Mouse (Mus musculus) MEL (cell line): ENCODE data around the gene Fgf3. TPM values are rescaled to one million over a fixed set of nuclear protein-coding genes. Genes with fewer than 3 reads are reported as not detected.

Experiments used
- DNase-seq: peaks from one replicate; pipeline ENCODE4 v3.0.0; 2011; ENCODE audit warnings: low read depth, low spot score
- H3K27ac ChIP-seq: 2 replicates; pipeline ENCODE4 v1.5.1; 2012; ENCODE audit warnings: low read depth, mild to moderate bottlenecking, control low read depth, low read length, moderate library complexity; ENCODE audit not compliant: control insufficient read depth
- H3K27me3 ChIP-seq, 2 experiments: fragments of 150-350 bp in 1 of 2; sonication (generic) in 1 of 2; 2 replicates each; pipeline ENCODE4 v1.6.1; 2012; ENCODE audit warnings: low read length in 2 of 2, mild to moderate bottlenecking in 2 of 2, improper control_type of control experiment in 1 of 2, moderate library complexity in 1 of 2; ENCODE audit not compliant: insufficient read depth in 2 of 2, control insufficient read depth in 1 of 2
- H3K36me3 ChIP-seq, 2 experiments: 2 replicates each; pipeline ENCODE4 v1.6.1; 2012 to 2014; ENCODE audit warnings: low read length in 2 of 2, improper control_type of control experiment in 1 of 2, inconsistent platforms in 1 of 2, mild to moderate bottlenecking in 1 of 2; ENCODE audit not compliant: insufficient read depth in 2 of 2, control insufficient read depth in 1 of 2
- H3K4me1 ChIP-seq, 2 experiments: fragments of 150-350 bp in 1 of 2; sonication (generic) in 1 of 2; 2 replicates each; pipeline ENCODE4 v1.6.1; 2012; ENCODE audit warnings: low read length in 2 of 2, improper control_type of control experiment in 1 of 2, mild to moderate bottlenecking in 1 of 2; ENCODE audit not compliant: insufficient read depth in 2 of 2, control insufficient read depth in 1 of 2
- H3K4me3 ChIP-seq, 2 experiments: fragments of 150-350 bp in 1 of 2; sonication (generic) in 1 of 2; 2 replicates each; pipeline ENCODE4 v1.5.1; 2012; ENCODE audit warnings: low read depth in 2 of 2, low read length in 2 of 2, mild to moderate bottlenecking in 2 of 2, moderate library complexity in 2 of 2, control low read depth in 1 of 2, improper control_type of control experiment in 1 of 2; ENCODE audit not compliant: control insufficient read depth in 1 of 2, insufficient read depth in 1 of 2
- H3K79me2 ChIP-seq: 2 replicates; pipeline ENCODE4 v1.6.1; 2012; ENCODE audit warnings: mild to moderate bottlenecking, low read length, moderate library complexity; ENCODE audit not compliant: control insufficient read depth, poor library complexity, insufficient read depth
- H3K9ac ChIP-seq: 2 replicates; pipeline ENCODE4 v1.6.1; 2012; ENCODE audit warnings: low read depth, mild to moderate bottlenecking, control low read depth, low read length, moderate library complexity; ENCODE audit not compliant: control insufficient read depth, poor library complexity, severe bottlenecking
- H3K9me3 ChIP-seq: fragments of 150-350 bp; sonication (generic); replicated peaks from 2 replicates; pipeline ENCODE4 v1.6.1; 2012; ENCODE audit warnings: mild to moderate bottlenecking, low read length, improper control_type of control experiment, moderate library complexity; ENCODE audit not compliant: insufficient read depth
- BHLHE40 ChIP-seq: IDR thresholded peaks from 2 replicates; pipeline ENCODE4 v1.6.1; 2012; ENCODE audit warnings: low read depth, mild to moderate bottlenecking, inconsistent platforms, low read length, improper control_type of control experiment, borderline replicate concordance
- CHD2 ChIP-seq: IDR thresholded peaks from 2 replicates; pipeline ENCODE4 v1.6.1; 2011; ENCODE audit warnings: low read length, improper control_type of control experiment
- EP300 ChIP-seq, 2 experiments: IDR thresholded peaks; 2 replicates each; pipeline ENCODE4 v1.6.1; 2011; ENCODE audit warnings: improper control_type of control experiment in 2 of 2, low read length in 2 of 2, low read depth in 1 of 2, mild to moderate bottlenecking in 1 of 2
- ETS1 ChIP-seq: IDR thresholded peaks from 2 replicates; pipeline ENCODE4 v1.6.1; 2012; ENCODE audit warnings: low read depth, mild to moderate bottlenecking, inconsistent platforms, low read length, improper control_type of control experiment, moderate library complexity
- HCFC1 ChIP-seq: IDR thresholded peaks from 2 replicates; pipeline ENCODE4 v1.6.1; 2012; ENCODE audit warnings: low read depth, mild to moderate bottlenecking, inconsistent platforms, low read length, improper control_type of control experiment, moderate library complexity
- JUND ChIP-seq: IDR thresholded peaks from 2 replicates; pipeline ENCODE4 v1.6.1; 2011; ENCODE audit warnings: low read depth, mild to moderate bottlenecking, improper control_type of control experiment, low read length
- KAT2A ChIP-seq: conservative IDR thresholded peaks from 2 replicates; pipeline ENCODE4 v1.6.1; 2012; ENCODE audit warnings: low read depth, low read length, improper control_type of control experiment, inconsistent platforms
- MAX ChIP-seq: IDR thresholded peaks from 2 replicates; pipeline ENCODE4 v1.6.1; 2011; ENCODE audit warnings: low read length, improper control_type of control experiment
- MAZ ChIP-seq: IDR thresholded peaks from 2 replicates; pipeline ENCODE4 v1.6.1; 2012; ENCODE audit warnings: low read depth, mild to moderate bottlenecking, inconsistent platforms, low read length, improper control_type of control experiment
- MXI1 ChIP-seq: IDR thresholded peaks from 2 replicates; pipeline ENCODE4 v1.6.1; 2011; ENCODE audit warnings: mild to moderate bottlenecking, low read depth, low read length, improper control_type of control experiment
- MYC ChIP-seq: IDR thresholded peaks from 2 replicates; pipeline ENCODE4 v1.6.1; 2011; ENCODE audit warnings: low read depth, mild to moderate bottlenecking, low read length, improper control_type of control experiment, moderate library complexity
- RCOR1 ChIP-seq: IDR thresholded peaks from 2 replicates; pipeline ENCODE4 v1.6.1; 2012; ENCODE audit warnings: low read depth, mild to moderate bottlenecking, inconsistent platforms, low read length, improper control_type of control experiment
- SIN3A ChIP-seq: IDR thresholded peaks from 2 replicates; pipeline ENCODE4 v1.6.1; 2012; ENCODE audit warnings: low read length, improper control_type of control experiment, inconsistent platforms
- SMC3 ChIP-seq: IDR thresholded peaks from 2 replicates; pipeline ENCODE4 v1.6.1; 2011; ENCODE audit warnings: low read depth, low read length, improper control_type of control experiment
- TAL1 ChIP-seq: IDR thresholded peaks from 2 replicates; pipeline ENCODE4 v1.6.1; 2012; ENCODE audit warnings: mild to moderate bottlenecking, inconsistent platforms, low read length, moderate library complexity, mixed read lengths
- TBP ChIP-seq: IDR thresholded peaks from 2 replicates; pipeline ENCODE4 v1.8.0; 2011; ENCODE audit warnings: low read depth, low read length, improper control_type of control experiment
- TCF12 ChIP-seq: IDR thresholded peaks from 2 replicates; pipeline ENCODE4 v1.6.1; 2014; ENCODE audit warnings: low read depth, mild to moderate bottlenecking, inconsistent platforms, low read length, improper control_type of control experiment, moderate library complexity
- USF1 ChIP-seq: IDR thresholded peaks from 2 replicates; pipeline ENCODE4 v1.6.1; 2014; ENCODE audit warnings: low read depth, mild to moderate bottlenecking, inconsistent platforms, low read length, improper control_type of control experiment, moderate library complexity
- USF2 ChIP-seq, 2 experiments: IDR thresholded peaks; 2 replicates each; pipeline ENCODE4 v1.6.1; 2011 to 2012; ENCODE audit warnings: improper control_type of control experiment in 2 of 2, low read length in 2 of 2, borderline replicate concordance in 1 of 2, inconsistent platforms in 1 of 2, low read depth in 1 of 2, mild to moderate bottlenecking in 1 of 2; ENCODE audit not compliant: insufficient read depth in 1 of 2
- ZC3H11A ChIP-seq: IDR thresholded peaks from 2 replicates; pipeline ENCODE4 v1.6.1; 2012; ENCODE audit warnings: low read depth, mild to moderate bottlenecking, inconsistent platforms, low read length, improper control_type of control experiment
- ZKSCAN1 ChIP-seq: IDR thresholded peaks from 2 replicates; pipeline ENCODE4 v1.6.1; 2012; ENCODE audit warnings: low read depth, mild to moderate bottlenecking, inconsistent platforms, low read length, improper control_type of control experiment, moderate library complexity
- ZMIZ1 ChIP-seq: IDR thresholded peaks from 2 replicates; pipeline ENCODE4 v1.6.1; 2012; ENCODE audit warnings: low read depth, mild to moderate bottlenecking, inconsistent platforms, low read length, improper control_type of control experiment, moderate library complexity
- ZNF384 ChIP-seq: IDR thresholded peaks from 2 replicates; pipeline ENCODE4 v1.6.1; 2012; ENCODE audit warnings: low read depth, mild to moderate bottlenecking, inconsistent platforms, low read length, improper control_type of control experiment
- polyA plus RNA-seq, 2 experiments: library from polyadenylated mRNA; stranded (reverse) in 1 of 2; unstranded in 1 of 2; fragments of >175 nt in 1 of 2; fragments of >200 nt in 1 of 2; gene quantifications; 2 replicates each; pipeline versions ENCODE4 v1.2.1 to v1.2.4; 2012; ENCODE audit warnings: low replicate concordance in 2 of 2, low read depth in 1 of 2; ENCODE audit not compliant: insufficient read length in 2 of 2, insufficient read depth in 1 of 2, missing spikeins in 1 of 2
- total RNA-seq: library from RNA; depleted of rRNA; stranded (reverse); fragments of 300-350 nt; gene quantifications from 2 replicates; pipeline ENCODE4 v1.2.3, GENCODE M21; 2012

Fgf3 gene
- total and polyA plus RNA-seq, 3 experiments: not detected

DNA sequence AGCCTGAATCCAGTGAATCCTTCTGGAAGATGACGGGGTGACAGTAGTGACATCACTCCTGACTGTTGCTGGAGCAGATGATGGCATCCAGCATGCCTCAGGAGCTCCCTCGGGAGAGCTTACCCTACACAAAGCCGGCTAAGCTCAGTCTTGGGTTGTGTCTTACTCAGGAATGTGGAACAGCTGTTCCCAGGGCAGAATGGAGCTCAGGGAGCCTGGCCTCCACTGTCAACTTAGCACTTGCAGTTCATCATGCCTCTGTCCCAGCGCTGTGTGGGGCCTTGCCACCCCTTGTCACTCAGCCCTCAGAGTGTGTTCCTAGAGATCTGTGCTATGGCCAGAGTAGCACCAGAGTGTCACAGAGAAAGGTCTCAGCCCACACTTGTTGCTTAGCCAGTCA lies 26.4 kb upstream of the Fgf3 start:
- no peaks in the 10 kb centered on the region for H3K36me3 ChIP-seq
- H3K4me1 ChIP-seq: peaks cover 0 to 8% of the 10 kb centered on the region in 2 experiments; a peak in 2 of 4 replicates
- no peak overlapping the region for H3K27ac ChIP-seq
- H3K27me3 ChIP-seq: no peaks in the 10 kb centered on the region
- DNase-seq: no peak
- TF ChIP-seq TBP: no peak
- TF ChIP-seq ZMIZ1: no peak
- TF ChIP-seq SMC3: no peak
- no peak for TF ChIP-seq CHD2
- TF ChIP-seq HCFC1: no peak
- no peak for TF ChIP-seq TCF12
- no peak for TF ChIP-seq USF2 (IDR thresholded peaks at IDR 0.05; ENCODE audit: borderline replicate concordance in 1 of 2, insufficient read depth in 1 of 2, low read depth in 1 of 2, low read length in 2 of 2)
- no peak for TF ChIP-seq ETS1
- TF ChIP-seq JUND: no peak
- TF ChIP-seq ZC3H11A: no peak
- no peak for TF ChIP-seq TAL1
- no peaks in the 10 kb centered on the region for H3K9me3 ChIP-seq
- H3K4me3 ChIP-seq: no peak overlapping the region
- H3K79me2 ChIP-seq: no peaks in the 10 kb centered on the region
- no peak overlapping the region for H3K9ac ChIP-seq

DNA sequence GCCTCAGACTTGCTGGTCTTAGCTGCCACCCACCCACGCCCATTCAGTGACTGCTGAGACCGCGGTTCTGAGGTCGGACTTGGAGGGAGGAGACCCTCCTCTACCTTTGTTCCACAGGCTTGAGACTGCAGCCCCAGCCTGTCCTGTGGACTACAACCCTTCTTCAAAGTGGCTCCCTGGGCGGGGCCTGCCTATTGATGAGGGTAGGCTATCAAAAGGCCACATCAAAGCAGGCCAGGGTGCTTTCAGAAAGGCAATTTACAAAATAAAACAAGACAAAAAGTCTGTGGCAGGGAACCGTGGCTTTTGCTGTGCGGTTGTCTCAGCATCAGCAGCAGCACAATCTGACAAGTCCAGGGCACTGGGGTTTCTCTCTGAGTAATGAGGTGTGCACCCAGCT lies 16.0 kb upstream of the Fgf3 start:
- no peak overlapping the region for H3K9ac ChIP-seq
- H3K27ac ChIP-seq: no peak overlapping the region
- no peaks in the 10 kb centered on the region for H3K27me3 ChIP-seq
- H3K36me3 ChIP-seq: no peaks in the 10 kb centered on the region
- H3K9me3 ChIP-seq: no peaks in the 10 kb centered on the region
- H3K4me1 ChIP-seq: no peaks in the 10 kb centered on the region
- no peak for TF ChIP-seq MAX
- no peak for TF ChIP-seq JUND
- no peak for TF ChIP-seq ETS1
- no peak for TF ChIP-seq TCF12
- TF ChIP-seq TAL1: no peak
- no peak for TF ChIP-seq MXI1
- H3K79me2 ChIP-seq: no peaks in the 10 kb centered on the region
- no peak for DNase-seq
- no peak overlapping the region for H3K4me3 ChIP-seq

DNA sequence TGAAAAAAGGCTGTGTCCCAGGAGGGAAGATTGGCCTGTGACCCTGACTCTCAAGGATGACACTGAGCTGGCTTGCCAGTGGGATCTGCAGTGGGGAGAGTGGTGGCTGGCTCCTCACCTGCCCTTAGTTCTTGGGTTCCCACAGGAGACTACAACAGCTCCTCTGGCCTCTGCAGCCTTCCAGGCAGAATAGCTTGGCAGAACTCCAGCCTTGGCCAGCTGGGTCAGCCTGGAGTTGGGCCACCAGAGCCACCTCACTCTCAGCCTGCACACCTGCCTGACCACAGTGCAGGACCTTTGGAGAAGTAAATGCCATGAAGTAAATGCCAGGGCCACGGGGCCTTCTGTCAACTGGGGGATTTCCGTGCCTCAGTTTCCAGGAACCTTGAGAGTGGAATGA lies 13.9 kb upstream of the Fgf3 start:
- Histone ChIP-seq H3K36me3 (no peaks in the 10 kb centered on the region), H3K4me1 (no peaks in the 10 kb centered on the region), H3K79me2 (no peaks in the 10 kb centered on the region), H3K9ac (no peak overlapping the region), H3K9me3 (no peaks in the 10 kb centered on the region), H3K27ac (no peak overlapping the region), H3K27me3 (no peaks in the 10 kb centered on the region)
- DNase-seq: no peak
- no peak for TF ChIP-seq RCOR1
- TF ChIP-seq EP300 (IDR thresholded peaks at IDR 0.05; ENCODE audit: low read depth in 1 of 2, low read length in 2 of 2): no peak
- TF ChIP-seq ZKSCAN1: no peak
- TF ChIP-seq SIN3A: no peak
- no peak for TF ChIP-seq TBP
- TF ChIP-seq TCF12: no peak
- TF ChIP-seq BHLHE40: no peak
- TF ChIP-seq CHD2: no peak
- no peak for TF ChIP-seq TAL1
- TF ChIP-seq KAT2A: no peak
- no peak for TF ChIP-seq ZNF384
- TF ChIP-seq MYC: no peak
- no peak for TF ChIP-seq SMC3
- TF ChIP-seq ZC3H11A: no peak
- TF ChIP-seq MAZ: no peak
- TF ChIP-seq USF1: no peak
- TF ChIP-seq, all 39 proteins: peak for 0
- H3K4me3 ChIP-seq: no peak overlapping the region
